Mouse (Mus musculus): ENCODE measurements at regions not wholly inside any gene's neighbourhood (a gene's known extent, or its start where the extent isn't known, plus 50 kb on each side); places are given as distances from the start of the nearest gene placed in this dataset.

DNA sequence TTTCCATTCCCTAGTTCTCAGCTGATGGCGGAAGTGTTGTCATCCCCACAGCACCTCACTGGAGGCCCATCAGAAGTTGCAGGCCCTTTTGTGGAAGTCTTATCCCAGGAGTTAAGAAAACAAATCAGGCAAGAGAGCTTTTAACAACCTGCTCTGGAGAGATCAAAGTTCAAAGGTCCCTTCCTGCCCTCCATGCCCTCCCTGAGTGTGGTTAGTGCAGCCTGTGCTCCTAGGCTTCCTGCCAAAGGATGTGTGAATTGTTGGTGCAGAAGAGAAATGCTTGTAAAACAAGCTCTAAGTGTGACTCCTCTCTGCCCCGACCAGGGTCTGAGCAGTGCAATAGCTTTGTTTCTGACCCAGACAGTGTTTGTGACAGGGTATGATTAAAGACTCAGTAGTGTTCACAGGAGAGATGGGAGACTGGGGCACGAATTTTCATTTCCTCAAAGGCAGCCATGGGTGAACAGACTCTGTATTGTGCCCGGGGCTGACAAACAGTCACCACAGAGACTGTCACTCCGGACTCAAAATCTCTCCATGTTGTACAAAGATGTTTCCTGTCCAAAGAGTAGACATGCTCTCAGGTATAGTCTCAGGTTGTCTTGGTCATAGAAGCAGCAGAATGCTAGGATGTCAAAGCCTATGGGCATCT, 237.5 kb upstream of the Tmc3 start:
- Histone ChIP-seq H3K4me1 (ENCODE audit: control insufficient read depth in 2 of 2, insufficient read depth in 2 of 2, low read length in 2 of 2) (no peaks in the 10 kb centered on the region), H3K27me3 (ENCODE audit: control insufficient read depth, insufficient read depth, low read length) (no peaks in the 10 kb centered on the region), H3K4me2 (ENCODE audit: low read length) (no peak overlapping the region), H3K27ac (replicated peaks in 1 of 2; ENCODE audit: control insufficient read depth in 1 of 2, insufficient read depth in 1 of 2, low read depth in 2 of 2, low read length in 2 of 2) (no peak overlapping the region), H3K9ac (ENCODE audit: low read length) (no peak overlapping the region), H3K9me3 (ENCODE audit: control insufficient read depth, low read length) (no peaks in the 10 kb centered on the region), H3K36me3 (ENCODE audit: control insufficient read depth, insufficient read depth, low read length) (no peaks in the 10 kb centered on the region), H3K4me3 (ENCODE audit: control insufficient read depth in 1 of 2, insufficient read depth in 1 of 2, low read depth in 1 of 2, low read length in 2 of 2) (no peak overlapping the region)
- ATAC-seq (ENCODE audit: insufficient number of reproducible peaks, insufficient read depth, low FRiP score, low read depth), result no peak
- 56% methylated on average over 5 of the region's 5 CpGs for WGBS

GRCm38 (mm10) chr7:83369191-83369590, 215.5 kb upstream of the Tmc3 start:
- Histone ChIP-seq H3K36me3 (ENCODE audit: control insufficient read depth, insufficient read depth, low read length) (no peaks in the 10 kb centered on the region), H3K4me1 (ENCODE audit: control insufficient read depth in 2 of 2, insufficient read depth in 2 of 2, low read length in 2 of 2) (no peaks in the 10 kb centered on the region), H3K27me3 (ENCODE audit: control insufficient read depth, insufficient read depth, low read length) (no peaks in the 10 kb centered on the region), H3K9me3 (ENCODE audit: control insufficient read depth, low read length) (no peaks in the 10 kb centered on the region), H3K9ac (ENCODE audit: low read length) (no peak overlapping the region), H3K27ac (replicated peaks in 1 of 2; ENCODE audit: control insufficient read depth in 1 of 2, insufficient read depth in 1 of 2, low read depth in 2 of 2, low read length in 2 of 2) (no peak overlapping the region), H3K4me2 (ENCODE audit: low read length) (no peak overlapping the region), H3K4me3 (ENCODE audit: control insufficient read depth in 1 of 2, insufficient read depth in 1 of 2, low read depth in 1 of 2, low read length in 2 of 2) (no peak overlapping the region)
- WGBS, result 73% methylated on average over 3 of the region's 3 CpGs
- no peak for ATAC-seq (ENCODE audit: insufficient number of reproducible peaks, insufficient read depth, low FRiP score, low read depth)

DNA sequence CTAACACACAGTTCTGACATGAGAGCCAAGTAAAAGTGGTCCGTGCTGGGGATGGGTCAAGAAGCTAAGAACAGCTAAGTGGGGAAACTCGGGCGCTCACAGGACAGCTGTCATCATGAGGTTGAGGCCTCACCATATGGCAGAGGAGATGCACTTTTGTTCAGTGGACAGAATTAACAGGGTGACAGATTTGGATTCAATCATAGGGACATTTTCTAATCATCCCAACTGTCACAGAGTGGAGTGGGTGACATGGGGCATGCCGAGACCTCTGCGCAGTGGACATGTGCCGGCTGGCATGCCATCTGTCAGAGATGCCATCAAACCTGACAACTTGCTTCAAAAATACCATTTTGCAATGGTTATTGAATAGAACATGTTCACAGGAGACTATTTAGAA, 215.1 kb upstream of the Tmc3 start:
- no peaks in the 10 kb centered on the region for H3K9me3 ChIP-seq (ENCODE audit: control insufficient read depth, low read length)
- H3K4me2 ChIP-seq (ENCODE audit: low read length), result no peak overlapping the region
- no peak overlapping the region for H3K9ac ChIP-seq (ENCODE audit: low read length)
- no peaks in the 10 kb centered on the region for H3K4me1 ChIP-seq (ENCODE audit: control insufficient read depth in 2 of 2, insufficient read depth in 2 of 2, low read length in 2 of 2)
- H3K27me3 ChIP-seq (ENCODE audit: control insufficient read depth, insufficient read depth, low read length), result no peaks in the 10 kb centered on the region
- no peak for ATAC-seq (ENCODE audit: insufficient number of reproducible peaks, insufficient read depth, low FRiP score, low read depth)
- 83% methylated on average over 6 of the region's 6 CpGs for WGBS
- H3K4me3 ChIP-seq (ENCODE audit: control insufficient read depth in 1 of 2, insufficient read depth in 1 of 2, low read depth in 1 of 2, low read length in 2 of 2), result no peak overlapping the region
- no peak overlapping the region for H3K27ac ChIP-seq (replicated peaks in 1 of 2; ENCODE audit: control insufficient read depth in 1 of 2, insufficient read depth in 1 of 2, low read depth in 2 of 2, low read length in 2 of 2)
- H3K36me3 ChIP-seq (ENCODE audit: control insufficient read depth, insufficient read depth, low read length), result no peaks in the 10 kb centered on the region

DNA sequence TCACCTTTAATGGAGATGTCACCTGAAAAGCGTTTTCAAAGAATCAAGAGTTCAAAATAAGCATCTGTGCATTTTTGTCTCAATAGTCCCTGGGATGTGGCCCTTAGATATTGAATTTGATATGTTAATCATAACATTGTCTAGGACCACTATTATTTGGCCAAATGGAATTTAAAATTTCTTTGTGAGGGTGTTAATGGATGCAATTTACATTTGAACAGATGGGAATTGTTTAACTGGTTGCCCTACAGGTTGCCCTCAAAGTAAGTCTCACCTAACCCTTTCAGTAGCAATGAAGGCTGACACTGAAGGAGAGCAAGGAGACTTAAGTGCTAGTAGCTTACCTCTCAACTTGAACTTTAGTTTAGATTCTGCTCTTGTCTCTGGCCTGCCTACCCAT, 207.9 kb upstream of the Tmc3 start:
- WGBS, result 72% methylated on average over 1 of the region's 1 CpGs
- Histone ChIP-seq H3K9me3 (ENCODE audit: control insufficient read depth, low read length) (no peaks in the 10 kb centered on the region), H3K4me1 (ENCODE audit: control insufficient read depth in 2 of 2, insufficient read depth in 2 of 2, low read length in 2 of 2) (no peaks in the 10 kb centered on the region), H3K9ac (ENCODE audit: low read length) (no peak overlapping the region), H3K27ac (replicated peaks in 1 of 2; ENCODE audit: control insufficient read depth in 1 of 2, insufficient read depth in 1 of 2, low read depth in 2 of 2, low read length in 2 of 2) (no peak overlapping the region), H3K4me3 (ENCODE audit: control insufficient read depth in 1 of 2, insufficient read depth in 1 of 2, low read depth in 1 of 2, low read length in 2 of 2) (no peak overlapping the region), H3K27me3 (ENCODE audit: control insufficient read depth, insufficient read depth, low read length) (no peaks in the 10 kb centered on the region), H3K4me2 (ENCODE audit: low read length) (no peak overlapping the region), H3K36me3 (ENCODE audit: control insufficient read depth, insufficient read depth, low read length) (no peaks in the 10 kb centered on the region)
- no peak for ATAC-seq (ENCODE audit: insufficient number of reproducible peaks, insufficient read depth, low FRiP score, low read depth)

DNA sequence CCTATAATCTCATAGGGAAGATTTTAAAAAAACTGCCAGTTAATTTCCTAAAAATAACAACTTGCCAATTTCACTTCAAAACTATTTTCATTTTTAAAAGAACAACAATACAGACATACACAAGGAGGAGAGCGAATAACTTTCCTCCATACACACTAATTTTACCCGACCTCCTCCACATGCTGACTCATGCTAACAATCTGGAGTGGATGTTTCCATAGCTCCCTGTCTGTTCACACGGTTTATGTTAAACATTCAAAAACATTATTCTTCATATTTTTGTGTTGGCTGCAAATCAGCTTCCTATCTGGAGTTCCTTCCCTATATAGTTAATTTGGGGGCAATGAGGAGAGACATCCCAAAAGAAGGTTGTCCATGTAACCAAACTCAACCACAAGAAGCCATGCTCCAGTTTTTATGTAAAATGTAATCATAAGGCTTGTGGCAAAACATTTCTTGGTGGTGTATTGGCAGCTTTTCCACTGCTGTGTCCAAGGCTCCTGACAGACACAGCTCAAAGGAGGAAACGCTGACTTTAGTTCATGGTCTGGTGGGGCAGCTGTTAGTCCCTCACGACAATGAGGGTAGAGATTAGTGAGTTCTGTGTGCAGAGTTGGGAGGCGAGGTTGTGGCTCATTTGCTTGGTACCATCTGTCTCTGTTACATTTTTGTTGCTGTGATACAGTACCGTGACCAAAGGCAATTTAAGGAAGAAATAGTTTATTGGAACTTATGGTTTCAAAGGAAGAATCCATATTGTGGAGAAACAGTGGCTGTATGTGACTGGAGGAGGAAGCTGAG, 203.1 kb upstream of the Tmc3 start:
- Histone ChIP-seq H3K9ac (ENCODE audit: low read length) (no peak overlapping the region), H3K9me3 (ENCODE audit: control insufficient read depth, low read length) (no peaks in the 10 kb centered on the region), H3K27ac (replicated peaks in 1 of 2; ENCODE audit: control insufficient read depth in 1 of 2, insufficient read depth in 1 of 2, low read depth in 2 of 2, low read length in 2 of 2) (no peak overlapping the region), H3K4me2 (ENCODE audit: low read length) (no peak overlapping the region), H3K4me1 (ENCODE audit: control insufficient read depth in 2 of 2, insufficient read depth in 2 of 2, low read length in 2 of 2) (peaks cover 7 to 15% of the 10 kb centered on the region in 2 experiments), H3K27me3 (ENCODE audit: control insufficient read depth, insufficient read depth, low read length) (no peaks in the 10 kb centered on the region), H3K4me3 (ENCODE audit: control insufficient read depth in 1 of 2, insufficient read depth in 1 of 2, low read depth in 1 of 2, low read length in 2 of 2) (no peak overlapping the region), H3K36me3 (ENCODE audit: control insufficient read depth, insufficient read depth, low read length) (no peaks in the 10 kb centered on the region)
- ATAC-seq (ENCODE audit: insufficient number of reproducible peaks, insufficient read depth, low FRiP score, low read depth), result no peak
- 70% methylated on average over 7 of the region's 7 CpGs for WGBS

- peak overlapping the region in 1 of 2 experiments; percentile 55; a peak in 2 of 4 replicates for H3K27ac ChIP-seq (replicated peaks in 1 of 2; ENCODE audit: control insufficient read depth in 1 of 2, insufficient read depth in 1 of 2, low read depth in 2 of 2, low read length in 2 of 2)
- peaks cover 7 to 15% of the 10 kb centered on the region in 2 experiments for H3K4me1 ChIP-seq (ENCODE audit: control insufficient read depth in 2 of 2, insufficient read depth in 2 of 2, low read length in 2 of 2)
- no peaks in the 10 kb centered on the region for H3K36me3 ChIP-seq (ENCODE audit: control insufficient read depth, insufficient read depth, low read length)
- ATAC-seq (ENCODE audit: insufficient number of reproducible peaks, insufficient read depth, low FRiP score, low read depth), result peak; percentile 78
- 21% methylated on average over 8 of the region's 8 CpGs for WGBS
- H3K4me3 ChIP-seq (ENCODE audit: control insufficient read depth in 1 of 2, insufficient read depth in 1 of 2, low read depth in 1 of 2, low read length in 2 of 2), result no peak overlapping the region
- no peaks in the 10 kb centered on the region for H3K27me3 ChIP-seq (ENCODE audit: control insufficient read depth, insufficient read depth, low read length)
- no peaks in the 10 kb centered on the region for H3K9me3 ChIP-seq (ENCODE audit: control insufficient read depth, low read length)
- H3K4me2 ChIP-seq (ENCODE audit: low read length), result peak overlapping the region; percentile 31; the same call in 1 of the 2 replicates
- no peak overlapping the region for H3K9ac ChIP-seq (ENCODE audit: low read length)
These were observed 201.8 kb upstream of the Tmc3 start for GRCm38 (mm10) chr7:83382803-83383363.

- H3K9ac ChIP-seq (ENCODE audit: low read length), result no peak overlapping the region
- 0 out of 4 replicates have a peak overlapping the region, but pooled peaks of 1 of the 2 experiments have one; percentile 53 for H3K27ac ChIP-seq (replicated peaks in 1 of 2; ENCODE audit: control insufficient read depth in 1 of 2, insufficient read depth in 1 of 2, low read depth in 2 of 2, low read length in 2 of 2)
- H3K4me1 ChIP-seq (ENCODE audit: control insufficient read depth in 2 of 2, insufficient read depth in 2 of 2, low read length in 2 of 2), result peaks cover 6 to 12% of the 10 kb centered on the region in 2 experiments
- no peaks in the 10 kb centered on the region for H3K9me3 ChIP-seq (ENCODE audit: control insufficient read depth, low read length)
- ATAC-seq (ENCODE audit: insufficient number of reproducible peaks, insufficient read depth, low FRiP score, low read depth), result no peak
- no peaks in the 10 kb centered on the region for H3K27me3 ChIP-seq (ENCODE audit: control insufficient read depth, insufficient read depth, low read length)
- WGBS, result 31% methylated on average over 5 of the region's 5 CpGs
- no peak overlapping the region for H3K4me2 ChIP-seq (ENCODE audit: low read length)
- no peaks in the 10 kb centered on the region for H3K36me3 ChIP-seq (ENCODE audit: control insufficient read depth, insufficient read depth, low read length)
- H3K4me3 ChIP-seq (ENCODE audit: control insufficient read depth in 1 of 2, insufficient read depth in 1 of 2, low read depth in 1 of 2, low read length in 2 of 2), result no peak overlapping the region
These were observed 193.3 kb upstream of the Tmc3 start for GRCm38 (mm10) chr7:83391388-83391787.
